Mouse (Mus musculus) intestine, postnatal 0 days (tissue): ENCODE data around the gene St7. TPM values are rescaled to one million over a fixed set of nuclear protein-coding genes. Genes with fewer than 3 reads are reported as not detected.

ENCODE experiments used
- ATAC-seq: fragments of 200-750 bp; cut with Nextera tagmentation; 2 replicates; pipeline ENCODE4 v1.8.0; 2017; ENCODE audit warnings: mild to moderate bottlenecking, moderate TSS enrichment, moderate library complexity
- H3K27ac ChIP-seq: fragments of 300-500 bp; sonication (generic); 2 replicates; pipeline ENCODE4 v1.5.1; 2014; ENCODE audit warnings: mild to moderate bottlenecking, low read depth, low read length, moderate library complexity
- H3K27me3 ChIP-seq: fragments of 300-500 bp; sonication (generic); replicated peaks from 2 replicates; pipeline ENCODE4 v1.6.1; 2014; ENCODE audit warnings: low read length, mixed read lengths; ENCODE audit not compliant: control insufficient read depth, insufficient read depth
- H3K36me3 ChIP-seq: fragments of 300-500 bp; sonication (generic); 2 replicates; pipeline ENCODE4 v1.6.1; 2014; ENCODE audit warnings: mild to moderate bottlenecking, moderate library complexity; ENCODE audit not compliant: control insufficient read depth, insufficient read depth
- H3K4me1 ChIP-seq: fragments of 300-500 bp; sonication (generic); replicated peaks from 2 replicates; pipeline ENCODE4 v1.6.1; 2014; ENCODE audit warnings: antibody characterized with exemption, low read length, mixed read lengths; ENCODE audit not compliant: control insufficient read depth, insufficient read depth
- H3K4me2 ChIP-seq: fragments of 300-500 bp; sonication (generic); replicated peaks from 2 replicates; pipeline ENCODE4 v1.6.1; 2014; ENCODE audit warnings: low read depth, mild to moderate bottlenecking, moderate library complexity
- H3K4me3 ChIP-seq: fragments of 300-500 bp; sonication (generic); 2 replicates; pipeline ENCODE4 v1.5.1; 2014; ENCODE audit warnings: low read depth, low read length
- H3K9ac ChIP-seq: fragments of 300-500 bp; sonication (generic); 2 replicates; pipeline ENCODE4 v1.6.1; 2014; ENCODE audit warnings: mild to moderate bottlenecking, low read depth, low read length
- H3K9me3 ChIP-seq: fragments of 300-500 bp; sonication (generic); 2 replicates; pipeline ENCODE4 v1.6.1; 2016; ENCODE audit warnings: mixed run types; ENCODE audit not compliant: control insufficient read depth
- CTCF ChIP-seq: sonication (generic); IDR thresholded peaks from 2 replicates; pipeline ENCODE4 v1.5.1; 2016; ENCODE audit warnings: low read depth, mild to moderate bottlenecking, control low read depth, antibody characterized with exemption, moderate library complexity
- WGBS: fragments of 180-500 bp; shearing (Covaris S2); extraction: QIAGEN DNeasy Blood & Tissue Kit; methylation state at CpG from one replicate; pipeline ENCODE4 v1.1.7; 2014; 5-methylcytosine and 5-hydroxymethylcytosine counted together
- polyA plus RNA-seq: library from polyadenylated mRNA; unstranded; fragments of >200 nt; fragmentation: Nextera tagmentation; extraction: Ambion mirVana; gene quantifications from 2 replicates; pipeline ENCODE4 v1.2.1, GENCODE M21; 2015

Gene St7
- 11.2 and 12.4 TPM in 2 replicates for polyA plus RNA-seq

GRCm38 (mm10) chr6:17692647-17693046 lies at the start of gene St7:
Gene St7 (plus strand): TSS chr6:17692933.
- WGBS = 60% methylated on average over 7 of the region's 7 CpGs
- ATAC-seq = no peak
- peak within 1 kb of the TSS; percentile 83 for H3K4me3 ChIP-seq
- peak within 1 kb of the TSS; percentile 85 for H3K9ac ChIP-seq
- no peaks in the 10 kb centered on the region for H3K27me3 ChIP-seq
- no peaks in the 10 kb centered on the region for H3K9me3 ChIP-seq
- peak within 1 kb of the TSS; percentile 87 for H3K4me2 ChIP-seq
- TF ChIP-seq CTCF = no peak
- H3K36me3 ChIP-seq = no peaks in the 10 kb centered on the region
- H3K27ac ChIP-seq = peak within 1 kb of the TSS; percentile 92
- no peaks in the 10 kb centered on the region for H3K4me1 ChIP-seq

GRCm38 (mm10) chr6:17646107-17646506 lies 46.6 kb upstream of the St7 start:
- no peaks in the 10 kb centered on the region for H3K9me3 ChIP-seq
- ATAC-seq = 0 out of 2 replicates have a peak, but pooled peaks have one; percentile 6
- no peaks in the 10 kb centered on the region for H3K27me3 ChIP-seq
- H3K4me3 ChIP-seq = no peak overlapping the region
- H3K4me1 ChIP-seq = peaks cover 6% of the 10 kb centered on the region; the same call in 1 of the 2 replicates
- 20% methylated on average over 3 of the region's 3 CpGs for WGBS
- H3K4me2 ChIP-seq = no peak overlapping the region
- H3K27ac ChIP-seq = no peak overlapping the region
- H3K9ac ChIP-seq = no peak overlapping the region
- H3K36me3 ChIP-seq = peaks cover 21% of the 10 kb centered on the region; the same call in 1 of the 2 replicates
- TF ChIP-seq CTCF = no peak

- Histone ChIP-seq H3K27ac (no peak overlapping the region), H3K4me1 (no peaks in the 10 kb centered on the region), H3K4me3 (no peak overlapping the region), H3K27me3 (no peaks in the 10 kb centered on the region), H3K4me2 (0 out of 2 replicates have a peak overlapping the region, but pooled peaks have one; percentile 6), H3K9ac (no peak overlapping the region), H3K36me3 (peaks cover 32% of the 10 kb centered on the region), H3K9me3 (no peaks in the 10 kb centered on the region)
- ATAC-seq = peak; percentile 77
- WGBS = 50% methylated on average over 2 of the region's 2 CpGs
- no peak for TF ChIP-seq CTCF
Measured at GRCm38 (mm10) chr6:17652132-17652531, 40.6 kb upstream of the St7 start.

- no peak overlapping the region for H3K9ac ChIP-seq
- no peaks in the 10 kb centered on the region for H3K27me3 ChIP-seq
- WGBS = 83% methylated on average over 2 of the region's 2 CpGs
- H3K27ac ChIP-seq = no peak overlapping the region
- TF ChIP-seq CTCF = no peak
- H3K4me3 ChIP-seq = no peak overlapping the region
- H3K9me3 ChIP-seq = no peaks in the 10 kb centered on the region
- H3K4me1 ChIP-seq = no peaks in the 10 kb centered on the region
- H3K4me2 ChIP-seq = no peak overlapping the region
- no peak for ATAC-seq
- H3K36me3 ChIP-seq = peaks cover 31% of the 10 kb centered on the region
Measured at GRCm38 (mm10) chr6:17655080-17655479, 37.7 kb upstream of the St7 start.

GRCm38 (mm10) chr6:17657308-17657707 lies 35.4 kb upstream of the St7 start:
- Histone ChIP-seq H3K36me3 (peaks cover 38% of the 10 kb centered on the region), H3K4me2 (no peak overlapping the region), H3K9me3 (no peaks in the 10 kb centered on the region), H3K27ac (no peak overlapping the region), H3K4me1 (no peaks in the 10 kb centered on the region), H3K9ac (no peak overlapping the region), H3K4me3 (no peak overlapping the region), H3K27me3 (no peaks in the 10 kb centered on the region)
- 79% methylated on average over 1 of the region's 1 CpGs for WGBS
- TF ChIP-seq CTCF = no peak
- no peak for ATAC-seq

GRCm38 (mm10) chr6:17665348-17665747 lies 27.4 kb upstream of the St7 start:
- 95% methylated on average over 7 of the region's 7 CpGs for WGBS
- no peaks in the 10 kb centered on the region for H3K9me3 ChIP-seq
- no peaks in the 10 kb centered on the region for H3K4me1 ChIP-seq
- TF ChIP-seq CTCF = no peak
- peaks cover 54% of the 10 kb centered on the region for H3K36me3 ChIP-seq
- no peaks in the 10 kb centered on the region for H3K27me3 ChIP-seq
- ATAC-seq = no peak
- H3K4me3 ChIP-seq = no peak overlapping the region
- H3K9ac ChIP-seq = no peak overlapping the region
- no peak overlapping the region for H3K27ac ChIP-seq
- H3K4me2 ChIP-seq = no peak overlapping the region

- Histone ChIP-seq H3K27me3 (no peaks in the 10 kb centered on the region), H3K4me2 (no peak overlapping the region), H3K9me3 (no peaks in the 10 kb centered on the region), H3K4me3 (no peak overlapping the region), H3K27ac (no peak overlapping the region), H3K9ac (no peak overlapping the region), H3K36me3 (peaks cover 54% of the 10 kb centered on the region), H3K4me1 (no peaks in the 10 kb centered on the region)
- no peak for TF ChIP-seq CTCF
- no peak for ATAC-seq
Measured at GRCm38 (mm10) chr6:17666024-17666423, 26.7 kb upstream of the St7 start.
